Mouse (Mus musculus): ENCODE data around the gene Kif24. TPM values are rescaled to one million over a fixed set of nuclear protein-coding genes. Genes with fewer than 3 reads are reported as not detected.

The Kif24 gene
- polyA plus RNA-seq (2016; fragmentation: Nextera tagmentation; extraction: Ambion mirVana) = 6.9 and 9.1 TPM in 2 replicates

GRCm38 (mm10) chr4:41464345-41465286, at the start of gene Kif24, which contains the start of gene Nudt2:
Kif24 (minus strand) TSS chr4:41464887.
Nudt2 (plus strand) TSS chr4:41465151.
- Histone ChIP-seq H3K36me3 (0 out of 2 replicates have a peak, but pooled peaks cover 2% of the 10 kb centered on the region), H3K9me3 (no peaks in the 10 kb centered on the region), H3K4me3 (peak within 1 kb of the TSS; percentile 68), H3K4me1 (0 out of 2 replicates have a peak, but pooled peaks cover 8% of the 10 kb centered on the region), H3K27me3 (ENCODE audit: insufficient read depth, poor library complexity, severe bottlenecking) (no peaks in the 10 kb centered on the region), H3K27ac (peak within 1 kb of the TSS; percentile 92)
- peak; percentile 100 for DNase-seq (ENCODE audit: low spot score)
- under 1% methylated on average over 70 of the region's 70 CpGs for WGBS

- 22% methylated on average over 8 of the region's 8 CpGs for WGBS
- DNase-seq (ENCODE audit: low spot score) = no peak
- no peak overlapping the region for H3K27ac ChIP-seq
These were observed 49.0 kb upstream of the Kif24 start for GRCm38 (mm10) chr4:41513714-41514113.

GRCm38 (mm10) chr4:41513309-41513708, 48.6 kb upstream of the Kif24 start:
- Histone ChIP-seq H3K27me3 (ENCODE audit: insufficient read depth, poor library complexity, severe bottlenecking) (peaks cover 49% of the 10 kb centered on the region), H3K36me3 (no peaks in the 10 kb centered on the region), H3K4me3 (no peak overlapping the region), H3K9me3 (no peaks in the 10 kb centered on the region), H3K4me1 (peaks cover 5% of the 10 kb centered on the region; the same call in 1 of the 2 replicates), H3K27ac (no peak overlapping the region)
- 44% methylated on average over 4 of the region's 4 CpGs for WGBS
- no peak for DNase-seq (ENCODE audit: low spot score)

More at GRCm38 (mm10) chr4:41513714-41514113, 49.0 kb upstream of the Kif24 start:
- Histone ChIP-seq H3K4me1 (peaks cover 5% of the 10 kb centered on the region; the same call in 1 of the 2 replicates), H3K27me3 (ENCODE audit: insufficient read depth, poor library complexity, severe bottlenecking) (peaks cover 46% of the 10 kb centered on the region), H3K36me3 (no peaks in the 10 kb centered on the region), H3K4me3 (no peak overlapping the region), H3K9me3 (no peaks in the 10 kb centered on the region)

GRCm38 (mm10) chr4:41507998-41508397, 43.3 kb upstream of the Kif24 start:
- H3K4me1 ChIP-seq = peaks cover 25% of the 10 kb centered on the region

GRCm38 (mm10) chr4:41507326-41507924, 42.7 kb upstream of the Kif24 start:
- Histone ChIP-seq H3K36me3 (no peaks in the 10 kb centered on the region), H3K4me3 (peak overlapping the region; percentile 69), H3K9me3 (no peaks in the 10 kb centered on the region), H3K4me1 (peaks cover 30% of the 10 kb centered on the region), H3K27me3 (ENCODE audit: insufficient read depth, poor library complexity, severe bottlenecking) (peaks cover 59% of the 10 kb centered on the region), H3K27ac (peak overlapping the region; percentile 74)
- no peak for DNase-seq (ENCODE audit: low spot score)
- 2% methylated on average over 22 of the region's 22 CpGs for WGBS

More at GRCm38 (mm10) chr4:41507998-41508397, 43.3 kb upstream of the Kif24 start:
- no peak for DNase-seq (ENCODE audit: low spot score)
- peaks cover 61% of the 10 kb centered on the region for H3K27me3 ChIP-seq (ENCODE audit: insufficient read depth, poor library complexity, severe bottlenecking)
- no peaks in the 10 kb centered on the region for H3K9me3 ChIP-seq
- 34% methylated on average over 7 of the region's 7 CpGs for WGBS
- no peaks in the 10 kb centered on the region for H3K36me3 ChIP-seq
- H3K27ac ChIP-seq = no peak overlapping the region
- no peak overlapping the region for H3K4me3 ChIP-seq

GRCm38 (mm10) chr4:41506906-41507305, 42.2 kb upstream of the Kif24 start:
- peaks cover 35% of the 10 kb centered on the region for H3K4me1 ChIP-seq
- H3K27ac ChIP-seq = peak overlapping the region; percentile 74
- H3K4me3 ChIP-seq = peak overlapping the region; percentile 69
- H3K27me3 ChIP-seq (ENCODE audit: insufficient read depth, poor library complexity, severe bottlenecking) = peaks cover 60% of the 10 kb centered on the region
- H3K36me3 ChIP-seq = no peaks in the 10 kb centered on the region
- peak; percentile 95 for DNase-seq (ENCODE audit: low spot score)
- H3K9me3 ChIP-seq = no peaks in the 10 kb centered on the region
- under 1% methylated on average over 28 of the region's 29 CpGs for WGBS

GRCm38 (mm10) chr4:41506156-41506555, 41.5 kb upstream of the Kif24 start:
- Histone ChIP-seq H3K27ac (no peak overlapping the region), H3K4me1 (peaks cover 35% of the 10 kb centered on the region), H3K4me3 (peak overlapping the region; percentile 69), H3K27me3 (ENCODE audit: insufficient read depth, poor library complexity, severe bottlenecking) (peaks cover 60% of the 10 kb centered on the region), H3K36me3 (no peaks in the 10 kb centered on the region), H3K9me3 (no peaks in the 10 kb centered on the region)
- DNase-seq (ENCODE audit: low spot score) = peak; percentile 86
- 8% methylated on average over 13 of the region's 13 CpGs for WGBS

- peaks cover 35% of the 10 kb centered on the region for H3K4me1 ChIP-seq
- no peak overlapping the region for H3K27ac ChIP-seq
- no peak overlapping the region for H3K4me3 ChIP-seq
- H3K27me3 ChIP-seq (ENCODE audit: insufficient read depth, poor library complexity, severe bottlenecking) = peaks cover 63% of the 10 kb centered on the region
- DNase-seq (ENCODE audit: low spot score) = no peak
- no peaks in the 10 kb centered on the region for H3K36me3 ChIP-seq
- 46% methylated on average over 11 of the region's 11 CpGs for WGBS
- no peaks in the 10 kb centered on the region for H3K9me3 ChIP-seq
These were observed 40.5 kb upstream of the Kif24 start for GRCm38 (mm10) chr4:41505131-41505551.

GRCm38 (mm10) chr4:41504325-41504724, 39.6 kb upstream of the Kif24 start:
- 68% methylated on average over 5 of the region's 5 CpGs for WGBS
- H3K27me3 ChIP-seq (ENCODE audit: insufficient read depth, poor library complexity, severe bottlenecking) = peaks cover 64% of the 10 kb centered on the region

GRCm38 (mm10) chr4:41502986-41503412, 38.3 kb upstream of the Kif24 start, which contains the start of gene AI464131:
AI464131 (minus strand) TSS chr4:41503076.
- H3K4me1 ChIP-seq = peaks cover 47% of the 10 kb centered on the region
- DNase-seq (ENCODE audit: low spot score) = peak; percentile 99
- H3K27me3 ChIP-seq (ENCODE audit: insufficient read depth, poor library complexity, severe bottlenecking) = peaks cover 64% of the 10 kb centered on the region
- H3K36me3 ChIP-seq = no peaks in the 10 kb centered on the region
- H3K27ac ChIP-seq = peak within 1 kb of the TSS; percentile 67
- H3K9me3 ChIP-seq = no peaks in the 10 kb centered on the region
- 1% methylated on average over 18 of the region's 18 CpGs for WGBS
- H3K4me3 ChIP-seq = peak within 1 kb of the TSS; percentile 58

More at GRCm38 (mm10) chr4:41504325-41504724, 39.6 kb upstream of the Kif24 start:
- H3K36me3 ChIP-seq = no peaks in the 10 kb centered on the region
- H3K4me1 ChIP-seq = peaks cover 35% of the 10 kb centered on the region
- no peak overlapping the region for H3K4me3 ChIP-seq
- no peaks in the 10 kb centered on the region for H3K9me3 ChIP-seq
- no peak for DNase-seq (ENCODE audit: low spot score)
- no peak overlapping the region for H3K27ac ChIP-seq

- Histone ChIP-seq H3K4me1 (peaks cover 47% of the 10 kb centered on the region), H3K9me3 (no peaks in the 10 kb centered on the region), H3K4me3 (peak overlapping the region; percentile 58), H3K27me3 (ENCODE audit: insufficient read depth, poor library complexity, severe bottlenecking) (peaks cover 65% of the 10 kb centered on the region), H3K36me3 (no peaks in the 10 kb centered on the region), H3K27ac (peak overlapping the region; percentile 67)
- no peak for DNase-seq (ENCODE audit: low spot score)
- WGBS = 17% methylated on average over 20 of the region's 20 CpGs
These were observed 37.7 kb upstream of the Kif24 start for GRCm38 (mm10) chr4:41502171-41502940.

GRCm38 (mm10) chr4:41500787-41501186, 36.1 kb upstream of the Kif24 start:
- WGBS = 68% methylated on average over 4 of the region's 4 CpGs
- H3K27me3 ChIP-seq (ENCODE audit: insufficient read depth, poor library complexity, severe bottlenecking) = peaks cover 81% of the 10 kb centered on the region
- no peaks in the 10 kb centered on the region for H3K36me3 ChIP-seq
- DNase-seq (ENCODE audit: low spot score) = no peak
- H3K4me3 ChIP-seq = no peak overlapping the region
- peaks cover 36% of the 10 kb centered on the region for H3K4me1 ChIP-seq
- H3K27ac ChIP-seq = no peak overlapping the region
- no peaks in the 10 kb centered on the region for H3K9me3 ChIP-seq
